Mouse (Mus musculus): Measurements from ENCODE around the gene Txk. TPM values are rescaled to one million over a fixed set of nuclear protein-coding genes. Genes with fewer than 3 reads are reported as not detected.

The Txk gene
- polyA plus RNA-seq, 1 experiment from 2014 or later = 0.21 TPM

DNA sequence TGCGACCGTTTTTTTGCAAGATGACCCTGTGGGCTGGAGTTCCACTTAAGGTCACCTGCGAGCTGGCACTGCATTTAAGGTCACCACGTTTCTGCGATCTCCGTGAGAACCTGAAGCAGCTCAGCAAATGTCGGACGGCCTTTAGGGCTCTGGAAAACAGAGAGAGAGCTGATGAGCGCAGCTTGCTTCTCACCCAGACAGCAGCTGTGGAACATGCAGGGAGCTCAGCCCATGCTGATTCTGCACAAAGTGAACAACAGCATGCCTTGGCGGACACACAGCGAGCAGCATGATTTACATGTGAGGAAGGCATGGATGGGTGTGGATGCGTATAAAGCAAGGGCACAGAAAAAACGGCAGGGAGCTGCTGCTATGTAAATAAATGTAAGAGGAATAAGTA, 56.1 kb downstream of the Txk start:
- Histone ChIP-seq H3K36me3 (ENCODE audit: control insufficient read depth, insufficient read depth, low read length) (no peaks in the 10 kb centered on the region), H3K4me2 (ENCODE audit: low read depth, low read length) (no peak overlapping the region), H3K9ac (ENCODE audit: low read length) (no peak overlapping the region), H3K9me3 (ENCODE audit: control insufficient read depth, low read length) (no peaks in the 10 kb centered on the region), H3K27ac (ENCODE audit: low read length) (no peak overlapping the region), H3K4me1 (replicated peaks; ENCODE audit: control insufficient read depth, insufficient read depth, low read length) (0 out of 2 replicates have a peak, but pooled peaks cover 4% of the 10 kb centered on the region), H3K4me3 (ENCODE audit: low read length) (no peak overlapping the region), H3K27me3 (ENCODE audit: control insufficient read depth, insufficient read depth, low read depth, low read length) (no peaks in the 10 kb centered on the region)
- 61% methylated on average over 13 of the region's 13 CpGs for WGBS
- no peak for ATAC-seq (ENCODE audit: low read depth)

DNA sequence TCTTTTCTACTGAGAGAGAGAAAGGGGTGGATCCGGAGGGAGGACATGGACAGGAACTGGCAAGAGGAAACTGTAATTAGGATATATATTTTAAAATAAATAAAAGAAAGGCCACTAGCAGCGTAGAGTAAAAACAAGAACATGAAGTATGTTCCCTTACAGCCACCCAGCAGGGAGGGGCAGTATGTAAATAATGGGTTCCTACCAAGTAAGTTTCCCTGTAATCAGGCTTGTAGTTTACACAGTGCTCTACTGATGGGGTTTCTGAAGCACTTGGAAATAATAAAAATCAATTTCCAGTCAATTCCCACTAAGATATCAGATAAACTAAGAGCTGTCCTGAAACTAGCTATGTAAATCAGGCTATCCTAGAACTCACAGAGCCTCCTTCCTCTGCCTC, 57.9 kb downstream of the Txk start:
- Histone ChIP-seq H3K27ac (ENCODE audit: low read length) (no peak overlapping the region), H3K4me2 (ENCODE audit: low read depth, low read length) (no peak overlapping the region), H3K4me3 (ENCODE audit: low read length) (no peak overlapping the region), H3K4me1 (replicated peaks; ENCODE audit: control insufficient read depth, insufficient read depth, low read length) (0 out of 2 replicates have a peak, but pooled peaks cover 4% of the 10 kb centered on the region), H3K9me3 (ENCODE audit: control insufficient read depth, low read length) (no peaks in the 10 kb centered on the region), H3K27me3 (ENCODE audit: control insufficient read depth, insufficient read depth, low read depth, low read length) (no peaks in the 10 kb centered on the region), H3K36me3 (ENCODE audit: control insufficient read depth, insufficient read depth, low read length) (no peaks in the 10 kb centered on the region), H3K9ac (ENCODE audit: low read length) (no peak overlapping the region)
- 36% methylated on average over 2 of the region's 2 CpGs for WGBS
- no peak for ATAC-seq (ENCODE audit: low read depth)

DNA sequence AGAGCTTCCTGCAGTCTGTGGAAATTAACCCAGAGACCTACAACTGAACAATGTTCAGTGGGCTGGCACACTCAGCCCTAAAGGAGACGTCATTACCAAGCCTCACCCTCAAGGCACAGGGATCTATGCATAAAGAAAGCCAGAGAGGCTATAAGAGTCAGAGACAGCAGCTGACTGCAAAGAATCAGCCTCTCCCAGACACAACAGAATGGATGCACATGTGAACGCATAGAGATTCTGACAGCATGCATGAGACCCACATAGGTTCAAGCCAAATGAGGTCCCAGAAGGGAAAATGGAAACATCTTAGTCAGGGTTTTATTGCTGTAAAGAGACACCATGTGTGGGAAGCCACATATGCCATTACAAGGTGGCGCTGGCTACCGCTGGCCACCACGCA, 62.1 kb downstream of the Txk start:
- Histone ChIP-seq H3K4me1 (replicated peaks; ENCODE audit: control insufficient read depth, insufficient read depth, low read length) (no peaks in the 10 kb centered on the region), H3K36me3 (ENCODE audit: control insufficient read depth, insufficient read depth, low read length) (no peaks in the 10 kb centered on the region), H3K9me3 (ENCODE audit: control insufficient read depth, low read length) (no peaks in the 10 kb centered on the region), H3K4me2 (ENCODE audit: low read depth, low read length) (no peak overlapping the region), H3K9ac (ENCODE audit: low read length) (no peak overlapping the region), H3K27ac (ENCODE audit: low read length) (no peak overlapping the region), H3K27me3 (ENCODE audit: control insufficient read depth, insufficient read depth, low read depth, low read length) (no peaks in the 10 kb centered on the region), H3K4me3 (ENCODE audit: low read length) (no peak overlapping the region)
- WGBS = 89% methylated on average over 5 of the region's 5 CpGs
- ATAC-seq (ENCODE audit: low read depth) = no peak

DNA sequence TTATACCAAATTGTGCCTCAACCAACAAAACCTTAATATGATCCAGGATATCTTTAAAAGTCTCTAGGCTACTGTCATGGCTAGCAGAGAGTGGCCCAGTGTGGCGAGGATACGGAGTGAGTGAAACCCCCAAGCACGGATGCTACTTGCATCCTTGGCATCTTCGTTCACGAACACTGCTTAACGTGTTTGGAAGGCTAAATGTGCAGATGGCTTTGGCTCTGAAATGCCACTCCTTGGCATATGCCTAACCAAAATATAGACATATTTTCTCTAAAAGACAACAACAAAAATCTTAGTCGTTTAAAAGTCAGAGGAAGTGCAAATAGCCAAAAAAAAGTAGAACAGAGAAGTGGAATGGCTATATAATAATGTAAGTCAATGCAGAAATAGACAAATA, 63.0 kb downstream of the Txk start:
- WGBS = 91% methylated on average over 7 of the region's 7 CpGs
- Histone ChIP-seq H3K4me3 (ENCODE audit: low read length) (no peak overlapping the region), H3K27me3 (ENCODE audit: control insufficient read depth, insufficient read depth, low read depth, low read length) (no peaks in the 10 kb centered on the region)

DNA sequence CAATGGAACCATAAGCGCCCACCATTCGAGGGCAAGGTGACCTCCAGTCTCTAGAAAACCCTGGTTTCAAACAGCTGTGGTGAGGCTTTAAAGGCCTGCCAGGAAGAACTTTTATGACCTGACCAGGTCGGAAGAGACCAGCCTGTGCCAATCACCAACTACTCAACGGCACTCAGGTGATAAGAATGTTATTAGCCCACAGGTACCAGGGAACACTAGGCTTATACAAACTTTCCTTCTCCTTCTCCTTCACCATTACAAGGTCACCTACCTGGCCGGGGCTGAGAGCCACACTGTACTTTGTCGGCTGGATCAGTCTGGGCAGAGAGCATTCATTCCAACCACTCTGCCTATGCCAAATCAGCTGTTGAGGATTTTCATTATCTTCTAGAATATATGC, 71.1 kb downstream of the Txk start:
- H3K4me1 ChIP-seq (replicated peaks; ENCODE audit: control insufficient read depth, insufficient read depth, low read length) = no peaks in the 10 kb centered on the region
- H3K36me3 ChIP-seq (ENCODE audit: control insufficient read depth, insufficient read depth, low read length) = no peaks in the 10 kb centered on the region
- H3K9ac ChIP-seq (ENCODE audit: low read length) = no peak overlapping the region
- H3K4me2 ChIP-seq (ENCODE audit: low read depth, low read length) = no peak overlapping the region
- ATAC-seq (ENCODE audit: low read depth) = peak; percentile 73
- H3K27me3 ChIP-seq (ENCODE audit: control insufficient read depth, insufficient read depth, low read depth, low read length) = no peaks in the 10 kb centered on the region
- peak overlapping the region; percentile 64; the same call in 1 of the 2 replicates for H3K27ac ChIP-seq (ENCODE audit: low read length)
- no peak overlapping the region for H3K4me3 ChIP-seq (ENCODE audit: low read length)
- peaks cover 4% of the 10 kb centered on the region for H3K9me3 ChIP-seq (ENCODE audit: control insufficient read depth, low read length)
- 63% methylated on average over 6 of the region's 6 CpGs for WGBS

More for the DNA sequence above, 63.0 kb downstream of the Txk start:
- Histone ChIP-seq H3K36me3 (ENCODE audit: control insufficient read depth, insufficient read depth, low read length) (no peaks in the 10 kb centered on the region), H3K9ac (ENCODE audit: low read length) (no peak overlapping the region), H3K4me1 (replicated peaks; ENCODE audit: control insufficient read depth, insufficient read depth, low read length) (no peaks in the 10 kb centered on the region), H3K4me2 (ENCODE audit: low read depth, low read length) (no peak overlapping the region), H3K27ac (ENCODE audit: low read length) (no peak overlapping the region), H3K9me3 (ENCODE audit: control insufficient read depth, low read length) (no peaks in the 10 kb centered on the region)
- no peak for ATAC-seq (ENCODE audit: low read depth)

DNA sequence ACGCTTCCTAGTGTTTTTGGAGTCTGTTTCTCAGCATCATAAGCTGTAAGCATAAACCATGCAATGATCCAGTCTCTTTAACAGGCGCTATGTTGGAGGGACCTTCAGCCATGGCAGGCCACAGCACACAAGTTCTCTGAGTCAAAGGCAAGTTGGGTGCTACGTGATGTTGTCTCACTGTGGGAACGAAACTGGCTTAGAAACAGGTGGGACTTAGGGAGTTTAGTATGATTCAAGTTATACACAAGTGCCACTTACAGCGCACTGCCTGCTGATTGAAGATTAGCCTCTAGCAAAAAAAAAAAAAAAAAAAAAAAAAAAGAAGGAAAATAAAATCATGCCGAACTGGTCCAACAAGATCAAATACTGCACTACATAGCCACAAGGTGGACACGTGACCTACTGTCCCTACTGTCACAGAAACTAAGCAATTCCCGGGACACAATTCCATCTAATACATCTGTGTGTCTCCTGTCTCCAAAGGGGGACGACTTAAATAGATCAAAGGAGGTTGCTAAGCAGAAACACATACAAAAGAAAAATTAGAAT, 77.5 kb downstream of the Txk start:
- no peaks in the 10 kb centered on the region; the same call in 1 of the 2 replicates for H3K4me1 ChIP-seq (replicated peaks; ENCODE audit: control insufficient read depth, insufficient read depth, low read length)
- H3K9me3 ChIP-seq (ENCODE audit: control insufficient read depth, low read length) = no peaks in the 10 kb centered on the region
- no peak overlapping the region for H3K4me2 ChIP-seq (ENCODE audit: low read depth, low read length)
- WGBS = 54% methylated on average over 9 of the region's 9 CpGs
- H3K36me3 ChIP-seq (ENCODE audit: control insufficient read depth, insufficient read depth, low read length) = no peaks in the 10 kb centered on the region
- H3K27me3 ChIP-seq (ENCODE audit: control insufficient read depth, insufficient read depth, low read depth, low read length) = no peaks in the 10 kb centered on the region
- peak overlapping the region; percentile 81 for H3K27ac ChIP-seq (ENCODE audit: low read length)
- ATAC-seq (ENCODE audit: low read depth) = peak; percentile 94
- H3K4me3 ChIP-seq (ENCODE audit: low read length) = no peak overlapping the region
- no peak overlapping the region for H3K9ac ChIP-seq (ENCODE audit: low read length)

DNA sequence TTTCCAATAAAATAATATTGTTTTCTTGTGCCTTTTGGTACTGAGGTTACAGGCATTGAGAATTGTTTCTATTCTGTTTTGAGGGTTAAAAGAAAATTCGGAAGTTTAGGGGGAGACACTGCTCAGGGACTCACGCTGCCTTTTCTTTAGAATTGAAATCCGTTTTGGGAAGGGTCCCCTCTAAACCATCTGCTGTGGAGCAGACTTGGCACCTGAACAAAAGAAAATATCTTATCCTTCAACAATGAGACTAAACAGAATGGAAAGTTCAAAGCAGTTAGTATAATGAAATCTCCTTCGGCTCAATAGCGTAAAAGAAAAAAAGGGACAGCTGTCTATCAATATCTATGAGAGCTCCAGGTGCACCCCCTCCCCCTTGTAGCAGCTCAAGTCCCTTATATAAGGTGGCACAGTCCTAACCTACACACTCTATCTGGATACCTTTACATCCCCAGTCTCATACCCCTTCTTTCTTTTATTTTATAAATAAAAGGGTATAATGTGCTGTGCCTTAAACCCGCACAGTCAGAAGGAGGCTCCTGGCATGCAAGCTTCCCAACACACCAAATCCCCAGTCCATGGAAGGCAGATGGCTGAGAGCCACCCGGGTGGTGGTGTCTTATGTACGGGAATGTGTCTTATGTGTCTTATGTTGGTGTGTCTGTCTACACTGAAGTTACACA, 81.4 kb downstream of the Txk start:
- WGBS = 55% methylated on average over 8 of the region's 8 CpGs
- H3K27me3 ChIP-seq (ENCODE audit: control insufficient read depth, insufficient read depth, low read depth, low read length) = no peaks in the 10 kb centered on the region
- H3K36me3 ChIP-seq (ENCODE audit: control insufficient read depth, insufficient read depth, low read length) = no peaks in the 10 kb centered on the region
- H3K4me3 ChIP-seq (ENCODE audit: low read length) = no peak overlapping the region
- ATAC-seq (ENCODE audit: low read depth) = no peak
- no peak overlapping the region for H3K4me2 ChIP-seq (ENCODE audit: low read depth, low read length)
- H3K27ac ChIP-seq (ENCODE audit: low read length) = no peak overlapping the region
- H3K4me1 ChIP-seq (replicated peaks; ENCODE audit: control insufficient read depth, insufficient read depth, low read length) = no peaks in the 10 kb centered on the region; the same call in 1 of the 2 replicates
- H3K9me3 ChIP-seq (ENCODE audit: control insufficient read depth, low read length) = no peaks in the 10 kb centered on the region
- H3K9ac ChIP-seq (ENCODE audit: low read length) = no peak overlapping the region

DNA sequence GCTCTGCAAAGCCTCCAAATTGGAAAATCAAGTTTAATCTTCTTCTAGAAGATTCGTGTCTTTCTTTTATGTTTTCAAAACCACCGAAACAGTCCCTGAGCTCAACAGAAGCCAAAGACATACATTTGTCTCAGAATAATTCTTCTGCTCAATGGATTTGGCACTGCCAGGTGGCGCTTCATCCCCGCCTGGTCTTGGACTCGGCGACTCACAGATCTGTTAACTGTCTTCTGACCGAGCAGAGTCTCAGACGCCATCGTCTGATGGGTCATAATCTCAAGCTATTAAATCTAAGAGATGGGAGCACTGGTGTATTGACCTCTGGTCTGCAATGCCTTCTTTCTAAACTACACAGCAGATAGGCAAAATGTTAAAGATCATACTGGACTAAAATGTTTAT, 84.2 kb downstream of the Txk start:
- Histone ChIP-seq H3K9ac (ENCODE audit: low read length) (no peak overlapping the region), H3K4me1 (replicated peaks; ENCODE audit: control insufficient read depth, insufficient read depth, low read length) (no peaks in the 10 kb centered on the region), H3K36me3 (ENCODE audit: control insufficient read depth, insufficient read depth, low read length) (no peaks in the 10 kb centered on the region), H3K4me2 (ENCODE audit: low read depth, low read length) (no peak overlapping the region), H3K9me3 (ENCODE audit: control insufficient read depth, low read length) (no peaks in the 10 kb centered on the region), H3K4me3 (ENCODE audit: low read length) (no peak overlapping the region), H3K27ac (ENCODE audit: low read length) (no peak overlapping the region), H3K27me3 (ENCODE audit: control insufficient read depth, insufficient read depth, low read depth, low read length) (no peaks in the 10 kb centered on the region)
- 73% methylated on average over 9 of the region's 9 CpGs for whole genome bisulfite sequencing
- no peak for ATAC-seq (ENCODE audit: low read depth)

DNA sequence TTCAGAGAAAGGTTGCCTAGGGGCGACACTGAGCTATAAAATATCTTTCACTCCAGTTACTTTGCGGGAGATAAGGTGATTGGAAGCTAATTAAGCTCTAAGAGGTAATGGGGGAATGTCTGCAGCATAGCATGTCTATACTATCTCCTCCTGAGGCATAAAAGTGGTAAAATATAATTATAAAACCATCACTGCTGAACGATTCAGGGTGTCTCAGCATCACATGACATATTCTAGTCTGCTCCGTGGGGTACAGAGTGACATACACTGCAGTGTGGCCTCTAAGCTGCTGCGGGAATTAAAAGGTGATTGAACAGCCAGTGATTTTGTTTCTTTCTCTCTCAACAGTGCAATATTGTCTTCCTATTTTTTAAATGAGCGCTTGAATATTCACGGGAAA, 86.1 kb downstream of the Txk start:
- no peak for ATAC-seq (ENCODE audit: low read depth)
- Histone ChIP-seq H3K4me3 (ENCODE audit: low read length) (no peak overlapping the region), H3K27ac (ENCODE audit: low read length) (no peak overlapping the region), H3K4me2 (ENCODE audit: low read depth, low read length) (no peak overlapping the region), H3K9ac (ENCODE audit: low read length) (no peak overlapping the region), H3K4me1 (replicated peaks; ENCODE audit: control insufficient read depth, insufficient read depth, low read length) (no peaks in the 10 kb centered on the region), H3K9me3 (ENCODE audit: control insufficient read depth, low read length) (no peaks in the 10 kb centered on the region), H3K36me3 (ENCODE audit: control insufficient read depth, insufficient read depth, low read length) (no peaks in the 10 kb centered on the region), H3K27me3 (ENCODE audit: control insufficient read depth, insufficient read depth, low read depth, low read length) (no peaks in the 10 kb centered on the region)
- WGBS = 80% methylated on average over 7 of the region's 7 CpGs

Measured in lung, embryonic 16.5 days (tissue).